Mouse (Mus musculus): ENCODE results near the gene Vrk1. TPM values are rescaled to one million over a fixed set of nuclear protein-coding genes. Genes with fewer than 3 reads are reported as not detected.

The Vrk1 gene
- total RNA-seq, 2 experiments from 2014 or later = 8.3 to 8.4 TPM

DNA sequence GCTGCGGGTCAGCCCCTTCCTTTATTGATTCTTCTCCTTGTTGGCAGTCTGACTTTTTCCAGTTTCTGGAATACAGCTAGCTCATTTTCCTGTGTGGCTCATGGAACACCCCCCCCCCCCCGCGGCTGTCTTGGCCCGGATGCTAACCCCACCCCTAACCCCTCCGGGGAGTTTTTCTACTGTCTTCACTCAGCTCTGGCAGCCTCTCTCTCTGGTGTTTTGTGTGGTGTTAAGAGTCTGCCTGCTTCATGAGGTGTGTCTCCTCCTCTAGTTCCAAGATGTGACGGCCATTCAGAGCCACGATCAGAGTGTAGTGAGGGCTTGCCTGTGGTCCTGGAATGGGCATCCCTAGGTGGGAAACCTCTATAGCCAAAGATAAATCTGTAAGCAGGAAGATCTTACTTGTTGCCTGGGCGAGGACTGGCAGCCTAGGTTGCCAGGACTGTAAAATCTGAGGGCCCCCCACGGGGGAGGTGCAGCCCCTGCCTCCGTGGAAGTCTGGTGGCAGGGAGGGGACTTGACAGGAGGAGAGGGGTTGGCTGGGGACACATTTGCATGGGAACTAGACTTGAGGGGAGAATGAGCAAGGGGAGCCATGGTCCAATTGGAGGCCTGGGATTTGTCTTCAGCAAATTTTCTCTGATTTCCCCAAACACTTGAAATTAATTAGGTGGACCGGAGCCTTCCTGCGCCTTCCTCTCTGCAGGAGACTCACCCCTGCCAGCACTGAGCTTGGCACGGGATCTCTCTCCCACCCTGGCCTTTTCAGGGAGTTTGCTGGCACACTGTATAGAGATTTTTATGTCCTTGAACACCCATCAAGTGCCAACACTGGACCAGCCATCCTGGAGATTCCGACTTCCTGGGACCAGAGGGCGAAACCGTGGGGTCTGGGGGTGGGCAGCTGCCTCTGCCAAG is 93.0 kb downstream of the Vrk1 start:
- intact Hi-C loops (cut with DNase I) = no loop called here
- no peak for DNase-seq

- DNase-seq = no peak
- intact Hi-C loops (cut with DNase I) = no loop called here
These were observed 97.2 kb downstream of the Vrk1 start for GRCm38 (mm10) chr12:106107272-106107671.

DNA sequence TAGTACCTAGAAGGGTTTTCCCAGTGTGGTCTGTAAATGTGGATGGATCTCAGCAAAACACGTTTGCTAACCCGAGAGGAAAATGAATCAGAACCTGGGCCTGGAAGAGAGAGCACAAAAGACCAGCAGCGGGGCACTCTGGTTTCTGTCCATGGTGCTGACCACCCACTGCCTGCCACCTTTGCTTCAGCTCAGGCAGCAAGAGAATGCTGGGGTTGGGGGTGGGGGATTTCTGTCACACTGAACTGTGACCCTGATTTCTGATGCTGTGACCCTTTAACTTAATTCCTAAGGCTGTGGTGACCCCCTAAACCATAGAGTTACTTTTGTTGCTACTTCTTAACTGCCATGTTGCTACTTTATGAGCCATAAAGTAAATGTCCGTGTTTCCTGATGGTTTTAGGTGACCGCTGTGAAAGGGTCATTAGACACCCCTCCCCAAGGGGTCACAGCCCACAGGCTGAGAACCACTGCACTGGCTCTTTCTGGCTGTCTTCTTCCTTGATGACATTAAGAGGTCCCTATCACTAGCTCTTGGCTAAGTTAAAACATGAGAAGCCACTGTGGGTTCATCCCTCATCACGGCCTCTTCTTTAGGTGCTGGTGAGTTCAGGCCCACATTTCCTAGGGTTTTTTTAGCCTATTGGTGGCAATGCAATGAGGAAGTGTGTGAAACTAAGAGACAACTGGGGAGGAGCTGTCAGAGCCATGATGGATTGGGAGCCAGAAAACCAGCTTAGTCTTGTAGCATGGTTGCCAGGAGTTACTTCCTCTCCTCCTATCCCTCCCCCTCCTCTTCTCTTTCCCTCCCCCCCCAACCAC is 105.3 kb downstream of the Vrk1 start:
- intact Hi-C loops (cut with DNase I) = no loop called here
- peak; percentile 8 to 26 for DNase-seq

GRCm38 (mm10) chr12:106115892-106116206 is 105.8 kb downstream of the Vrk1 start:
- intact Hi-C loops (cut with DNase I) = no loop called here
- DNase-seq = no peak

DNA sequence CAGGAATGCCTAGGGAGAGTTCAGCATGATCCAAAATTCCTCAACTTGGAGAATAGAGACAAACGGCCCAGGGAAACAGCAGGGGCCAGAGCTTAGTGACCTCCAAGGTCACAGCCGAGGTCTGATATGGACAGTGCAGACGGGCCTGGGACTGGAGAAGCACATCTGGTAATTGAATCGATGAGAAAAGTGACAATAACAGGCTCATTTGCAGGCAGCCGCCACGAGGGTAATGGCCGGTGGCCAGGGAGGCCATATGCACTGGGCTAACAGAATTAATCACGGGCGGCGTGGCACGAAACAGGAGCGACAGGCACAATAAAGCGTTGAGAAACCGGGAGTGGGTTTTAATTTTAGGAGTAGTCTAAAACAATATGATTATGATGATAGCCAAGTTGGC is 113.2 kb downstream of the Vrk1 start:
- DNase-seq = no peak
- intact Hi-C loops (cut with DNase I) = no loop called here

DNA sequence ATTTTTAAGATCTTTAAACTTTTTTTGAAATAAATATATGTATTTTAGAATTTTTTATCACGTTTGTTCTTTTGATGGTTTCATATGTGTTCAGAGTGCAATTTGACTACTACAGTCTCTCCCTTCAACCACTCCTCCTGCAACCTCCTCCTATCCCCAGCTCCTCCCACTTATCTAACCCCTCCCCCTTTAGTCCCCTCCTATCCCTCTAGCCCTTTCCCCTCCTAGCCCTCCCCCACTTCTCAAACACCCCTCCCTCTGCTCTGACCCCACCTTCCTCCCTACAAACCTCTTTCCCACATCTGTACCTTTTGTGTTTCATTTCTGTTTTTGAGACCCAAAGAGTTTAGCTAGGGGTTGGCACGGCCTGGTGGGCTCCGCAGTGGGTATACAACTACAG is 114.6 kb downstream of the Vrk1 start:
- intact Hi-C loops (cut with DNase I) = no loop called here
- DNase-seq = no peak

Other genes with a start within 250 kb of the Vrk1 start
- 100 to 1,000 TPM; 107 to 116 TPM for gene Papola, start 225.5 kb upstream of the Vrk1 start, total RNA-seq (2021)